Mouse (Mus musculus): ENCODE data around the gene Jph4. TPM values are rescaled to one million over a fixed set of nuclear protein-coding genes. Genes with fewer than 3 reads are reported as not detected.

The Jph4 gene
- polyA plus RNA-seq, 1 experiment from 2014 or later, result 2.6 TPM

DNA sequence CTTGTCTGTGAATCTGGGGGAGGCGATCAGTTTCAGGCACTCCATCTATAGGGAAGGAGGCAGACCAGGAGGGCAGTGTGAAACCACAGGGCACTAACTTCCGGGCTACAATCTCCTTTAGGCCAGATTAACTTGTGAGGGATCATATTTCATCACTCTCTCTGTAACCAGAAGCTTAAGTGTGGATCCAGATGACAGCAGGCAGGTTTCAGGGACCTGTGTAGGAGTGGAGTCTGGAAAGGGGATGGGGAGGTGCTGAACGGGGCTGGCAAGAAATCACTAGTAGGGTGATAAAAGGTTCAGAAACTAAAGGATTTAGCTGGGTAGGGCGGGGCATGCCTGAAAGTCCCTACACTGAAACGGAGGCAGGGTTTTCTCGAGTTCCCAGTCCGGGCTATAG lies 11.3 kb downstream of the Jph4 start:
- Histone ChIP-seq H3K4me2 (replicated peaks) (peak overlapping the region; percentile 92), H3K9ac (peak overlapping the region; percentile 72), H3K27me3 (peaks cover 14% of the 10 kb centered on the region), H3K9me3 (no peaks in the 10 kb centered on the region), H3K4me1 (peaks cover 35% of the 10 kb centered on the region), H3K27ac (peak overlapping the region; percentile 71), H3K36me3 (no peaks in the 10 kb centered on the region), H3K4me3 (peak overlapping the region; percentile 46)
- 0 out of 2 replicates have a peak, but pooled peaks have one; percentile 4 for ATAC-seq (ENCODE audit: insufficient number of reproducible peaks, insufficient read depth, low FRiP score, low TSS enrichment)
- 3% methylated on average over 7 of the region's 7 CpGs for WGBS

DNA sequence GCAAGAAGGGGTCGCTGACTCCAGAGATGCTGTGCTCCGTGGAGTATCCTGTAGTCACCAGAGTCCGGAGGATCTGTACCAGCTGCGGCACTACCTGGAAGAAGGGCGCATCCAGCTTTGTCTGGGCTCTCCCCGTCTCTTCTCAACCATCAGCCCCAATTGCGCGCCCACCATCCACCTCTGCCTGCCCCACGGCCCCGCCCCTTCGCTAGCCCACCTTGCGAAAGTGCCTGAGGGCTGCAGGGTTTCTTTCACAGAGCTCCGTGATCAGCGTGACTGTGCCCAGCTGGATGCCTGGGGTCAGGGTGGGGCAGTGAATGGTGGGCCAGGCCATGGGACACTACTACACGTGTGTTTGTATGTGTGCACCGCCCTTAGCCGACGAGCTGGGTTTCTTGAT lies 12.4 kb downstream of the Jph4 start:
- Histone ChIP-seq H3K9me3 (no peaks in the 10 kb centered on the region), H3K4me1 (peaks cover 28% of the 10 kb centered on the region), H3K4me3 (no peak overlapping the region), H3K27me3 (peaks cover 4% of the 10 kb centered on the region), H3K9ac (no peak overlapping the region), H3K27ac (no peak overlapping the region), H3K4me2 (replicated peaks) (no peak overlapping the region), H3K36me3 (no peaks in the 10 kb centered on the region)
- WGBS, result 82% methylated on average over 18 of the region's 18 CpGs
- ATAC-seq (ENCODE audit: insufficient number of reproducible peaks, insufficient read depth, low FRiP score, low TSS enrichment), result no peak

DNA sequence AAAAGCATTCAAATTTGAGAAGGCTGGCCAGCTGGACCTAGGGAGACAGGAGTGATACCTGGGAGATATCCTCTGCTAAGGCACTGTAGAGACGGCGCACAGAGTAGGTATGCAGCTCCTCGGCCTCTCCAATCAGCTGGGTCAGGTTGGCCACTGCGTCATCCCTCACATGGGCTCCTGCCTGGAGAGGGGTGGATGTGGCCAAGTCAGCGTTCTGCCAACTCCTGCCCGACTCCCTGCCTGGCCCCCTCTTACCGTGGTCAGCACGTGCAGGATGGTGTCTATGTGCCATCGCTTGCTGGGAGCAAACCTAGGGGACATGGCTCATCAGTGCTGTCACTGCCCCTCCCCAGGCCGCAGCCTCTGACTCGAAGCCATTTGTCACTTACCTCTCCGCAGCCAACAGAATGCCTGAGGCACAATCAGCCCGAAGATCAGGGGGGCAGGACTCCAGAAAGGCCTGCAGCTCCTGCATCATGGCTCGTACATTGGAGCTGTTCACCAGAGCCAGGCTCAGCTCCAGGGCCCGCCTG lies 14.4 kb downstream of the Jph4 start:
- Histone ChIP-seq H3K4me2 (replicated peaks) (no peak overlapping the region), H3K27me3 (no peaks in the 10 kb centered on the region), H3K4me1 (peaks cover 16% of the 10 kb centered on the region; the same call in 1 of the 2 replicates), H3K9ac (no peak overlapping the region), H3K36me3 (0 out of 2 replicates have a peak, but pooled peaks cover 5% of the 10 kb centered on the region), H3K4me3 (no peak overlapping the region), H3K9me3 (no peaks in the 10 kb centered on the region), H3K27ac (no peak overlapping the region)
- ATAC-seq (ENCODE audit: insufficient number of reproducible peaks, insufficient read depth, low FRiP score, low TSS enrichment), result no peak
- WGBS, result 78% methylated on average over 15 of the region's 15 CpGs

DNA sequence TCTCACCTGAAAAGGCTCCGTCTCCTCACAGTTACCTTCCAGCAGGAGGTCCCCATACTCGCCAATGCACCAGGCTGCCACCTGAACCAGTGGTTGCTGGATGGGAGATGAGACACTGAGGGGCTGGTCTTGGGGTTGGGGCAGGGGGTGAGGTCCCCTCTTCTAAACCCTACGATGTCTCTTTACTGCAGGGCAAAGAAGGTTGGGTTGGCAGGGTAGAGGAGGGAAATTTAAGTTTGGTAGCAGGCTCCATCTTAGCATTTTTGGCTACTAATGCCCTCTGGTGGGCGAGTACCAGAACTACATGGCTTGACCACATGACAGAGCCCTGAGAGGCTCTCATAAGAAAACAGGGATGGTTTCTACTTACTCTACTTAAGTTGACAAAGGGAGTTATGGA lies 15.1 kb downstream of the Jph4 start:
- no peak overlapping the region for H3K27ac ChIP-seq

DNA sequence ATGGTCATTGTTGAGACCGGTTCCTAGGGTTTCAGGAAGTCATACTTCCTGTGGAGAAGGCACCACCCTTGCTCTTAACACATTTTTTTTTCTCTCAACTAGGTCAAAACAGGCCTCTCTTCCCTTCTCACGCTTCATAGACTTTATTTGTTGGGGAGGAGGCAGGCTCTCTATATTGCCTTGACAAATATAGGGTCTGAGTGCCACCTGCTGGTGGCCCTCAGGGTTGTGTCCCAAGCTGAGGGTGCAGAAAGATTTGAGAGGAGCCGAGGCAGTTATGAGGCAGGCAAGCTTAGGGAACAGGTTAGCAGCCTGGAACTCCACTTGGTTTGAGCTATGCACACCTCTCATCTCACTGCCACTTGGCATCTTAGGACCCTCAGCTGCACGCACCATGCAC lies 18.7 kb downstream of the Jph4 start:
- ATAC-seq (ENCODE audit: insufficient number of reproducible peaks, insufficient read depth, low FRiP score, low TSS enrichment), result no peak
- no peak overlapping the region for H3K27ac ChIP-seq
- WGBS, result 56% methylated on average over 4 of the region's 4 CpGs

More for the DNA sequence above, 15.1 kb downstream of the Jph4 start:
- Histone ChIP-seq H3K36me3 (0 out of 2 replicates have a peak, but pooled peaks cover 5% of the 10 kb centered on the region), H3K9me3 (no peaks in the 10 kb centered on the region), H3K4me2 (replicated peaks) (no peak overlapping the region), H3K4me3 (no peak overlapping the region), H3K27me3 (no peaks in the 10 kb centered on the region), H3K4me1 (peaks cover 19% of the 10 kb centered on the region), H3K9ac (no peak overlapping the region)
- 56% methylated on average over 4 of the region's 4 CpGs for WGBS
- no peak for ATAC-seq (ENCODE audit: insufficient number of reproducible peaks, insufficient read depth, low FRiP score, low TSS enrichment)

DNA sequence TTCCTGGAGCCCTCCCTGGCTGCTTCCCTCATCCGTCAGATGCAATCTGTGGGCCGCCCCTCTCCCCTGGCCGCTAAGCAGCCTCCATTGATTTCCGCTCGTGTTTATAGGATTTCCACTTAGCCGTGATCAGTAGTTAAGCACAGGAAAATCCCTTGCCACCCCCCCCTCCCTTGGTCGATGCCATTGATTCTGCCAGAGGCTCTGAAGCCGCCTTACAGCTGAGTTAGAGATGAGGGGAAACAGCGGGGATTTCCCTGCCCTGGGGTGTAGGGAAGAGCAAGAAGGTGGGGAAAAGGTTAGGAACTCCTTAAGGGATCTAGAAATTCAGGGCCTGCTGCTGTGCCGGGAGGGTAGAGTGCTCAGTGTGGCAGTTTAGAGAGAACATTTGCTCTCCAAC lies 19.1 kb downstream of the Jph4 start:
- peaks cover 17% of the 10 kb centered on the region for H3K4me1 ChIP-seq
- H3K36me3 ChIP-seq, result 0 out of 2 replicates have a peak, but pooled peaks cover 5% of the 10 kb centered on the region
- H3K4me2 ChIP-seq (replicated peaks), result no peak overlapping the region
- no peaks in the 10 kb centered on the region for H3K9me3 ChIP-seq
- no peak overlapping the region for H3K9ac ChIP-seq
- no peaks in the 10 kb centered on the region for H3K27me3 ChIP-seq
- no peak overlapping the region for H3K27ac ChIP-seq
- ATAC-seq (ENCODE audit: insufficient number of reproducible peaks, insufficient read depth, low FRiP score, low TSS enrichment), result no peak
- 58% methylated on average over 10 of the region's 10 CpGs for WGBS
- no peak overlapping the region for H3K4me3 ChIP-seq

More for the DNA sequence above, 18.7 kb downstream of the Jph4 start:
- Histone ChIP-seq H3K4me2 (replicated peaks) (no peak overlapping the region), H3K9ac (no peak overlapping the region), H3K4me3 (no peak overlapping the region), H3K27me3 (no peaks in the 10 kb centered on the region), H3K36me3 (0 out of 2 replicates have a peak, but pooled peaks cover 5% of the 10 kb centered on the region), H3K4me1 (peaks cover 17% of the 10 kb centered on the region), H3K9me3 (no peaks in the 10 kb centered on the region)

DNA sequence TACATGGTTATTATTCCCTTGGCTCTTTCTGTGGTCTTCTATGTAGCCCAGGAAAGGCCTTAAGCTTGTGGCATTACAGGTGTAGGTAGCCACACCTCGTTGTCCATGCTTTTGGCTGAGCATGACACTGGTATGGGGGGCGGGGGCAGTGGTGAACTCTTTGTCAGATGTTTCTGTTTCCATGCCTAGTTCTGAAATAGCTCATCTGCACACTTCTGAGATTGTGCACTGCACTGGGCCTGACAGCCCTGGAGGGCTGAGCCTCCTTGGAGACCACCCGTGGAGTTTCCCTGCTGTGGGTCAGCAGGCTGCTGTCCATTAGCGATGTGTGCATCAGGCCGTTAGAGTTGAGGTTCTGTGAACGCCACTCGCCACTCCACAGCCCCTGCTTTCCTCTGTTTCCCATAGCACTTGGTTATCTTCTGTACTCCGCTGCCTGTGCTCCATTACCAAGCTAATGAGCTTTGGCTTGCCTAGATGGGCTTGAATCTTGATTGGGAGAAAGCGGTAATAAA lies 20.1 kb downstream of the Jph4 start:
- H3K9me3 ChIP-seq, result no peaks in the 10 kb centered on the region
- H3K27ac ChIP-seq, result no peak overlapping the region
- H3K4me1 ChIP-seq, result peaks cover 17% of the 10 kb centered on the region
- 0 out of 2 replicates have a peak overlapping the region, but pooled peaks have one; percentile 8 for H3K4me2 ChIP-seq (replicated peaks)
- 0 out of 2 replicates have a peak, but pooled peaks cover 5% of the 10 kb centered on the region for H3K36me3 ChIP-seq
- no peak for ATAC-seq (ENCODE audit: insufficient number of reproducible peaks, insufficient read depth, low FRiP score, low TSS enrichment)
- H3K4me3 ChIP-seq, result no peak overlapping the region
- no peak overlapping the region; the same call in 1 of the 2 replicates for H3K9ac ChIP-seq
- 55% methylated on average over 9 of the region's 9 CpGs for WGBS
- H3K27me3 ChIP-seq, result no peaks in the 10 kb centered on the region

DNA sequence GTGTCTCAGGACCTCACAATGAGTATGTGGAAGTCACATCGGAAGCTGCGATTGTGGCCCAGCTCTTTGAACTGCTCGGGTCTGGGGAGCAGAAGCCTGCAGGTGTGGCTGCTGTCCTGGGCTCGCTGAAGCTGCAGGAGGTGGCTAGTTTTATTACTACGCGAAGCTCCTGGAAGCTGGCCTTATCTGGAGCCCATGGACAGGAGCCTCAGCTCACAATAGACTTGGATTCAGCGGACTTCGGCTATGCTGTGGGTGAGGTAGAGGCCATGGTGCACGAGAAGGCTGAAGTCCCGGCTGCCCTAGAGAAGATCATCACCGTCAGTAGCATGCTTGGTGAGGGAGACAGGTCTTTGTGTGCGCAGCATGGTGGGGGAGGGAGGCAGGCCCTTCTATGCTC lies 21.1 kb downstream of the Jph4 start:
- Histone ChIP-seq H3K9me3 (no peaks in the 10 kb centered on the region), H3K4me2 (replicated peaks) (peak overlapping the region; percentile 66), H3K4me1 (peaks cover 24% of the 10 kb centered on the region), H3K27ac (no peak overlapping the region), H3K27me3 (no peaks in the 10 kb centered on the region), H3K9ac (peak overlapping the region; percentile 13; the same call in 1 of the 2 replicates), H3K36me3 (0 out of 2 replicates have a peak, but pooled peaks cover 5% of the 10 kb centered on the region), H3K4me3 (peak overlapping the region; percentile 58)
- ATAC-seq (ENCODE audit: insufficient number of reproducible peaks, insufficient read depth, low FRiP score, low TSS enrichment), result no peak
- 75% methylated on average over 12 of the region's 12 CpGs for WGBS

DNA sequence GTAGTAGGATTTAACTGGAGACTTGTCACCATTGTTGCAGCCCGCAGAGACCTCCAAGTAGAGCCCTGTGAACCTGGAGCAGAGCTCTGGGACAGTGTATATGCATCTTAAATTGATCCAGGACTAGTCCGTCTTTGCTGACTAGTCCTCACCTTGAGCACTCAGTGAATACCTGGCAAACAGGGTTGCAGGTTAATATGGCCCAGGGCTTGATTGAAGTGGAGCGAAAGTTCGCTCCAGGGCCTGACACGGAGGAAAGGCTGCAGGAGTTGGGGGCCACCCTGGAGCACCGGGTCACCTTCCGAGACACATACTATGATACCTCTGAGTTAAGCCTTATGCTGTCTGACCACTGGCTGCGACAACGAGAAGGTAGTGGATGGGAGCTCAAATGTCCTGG lies 21.5 kb downstream of the Jph4 start:
- Histone ChIP-seq H3K27me3 (no peaks in the 10 kb centered on the region), H3K9ac (peak overlapping the region; percentile 47), H3K27ac (peak overlapping the region; percentile 18; the same call in 1 of the 2 replicates), H3K4me1 (peaks cover 25% of the 10 kb centered on the region), H3K4me3 (peak overlapping the region; percentile 58), H3K4me2 (replicated peaks) (peak overlapping the region; percentile 66), H3K36me3 (0 out of 2 replicates have a peak, but pooled peaks cover 5% of the 10 kb centered on the region), H3K9me3 (no peaks in the 10 kb centered on the region)
- 57% methylated on average over 9 of the region's 9 CpGs for WGBS
- ATAC-seq (ENCODE audit: insufficient number of reproducible peaks, insufficient read depth, low FRiP score, low TSS enrichment), result no peak

DNA sequence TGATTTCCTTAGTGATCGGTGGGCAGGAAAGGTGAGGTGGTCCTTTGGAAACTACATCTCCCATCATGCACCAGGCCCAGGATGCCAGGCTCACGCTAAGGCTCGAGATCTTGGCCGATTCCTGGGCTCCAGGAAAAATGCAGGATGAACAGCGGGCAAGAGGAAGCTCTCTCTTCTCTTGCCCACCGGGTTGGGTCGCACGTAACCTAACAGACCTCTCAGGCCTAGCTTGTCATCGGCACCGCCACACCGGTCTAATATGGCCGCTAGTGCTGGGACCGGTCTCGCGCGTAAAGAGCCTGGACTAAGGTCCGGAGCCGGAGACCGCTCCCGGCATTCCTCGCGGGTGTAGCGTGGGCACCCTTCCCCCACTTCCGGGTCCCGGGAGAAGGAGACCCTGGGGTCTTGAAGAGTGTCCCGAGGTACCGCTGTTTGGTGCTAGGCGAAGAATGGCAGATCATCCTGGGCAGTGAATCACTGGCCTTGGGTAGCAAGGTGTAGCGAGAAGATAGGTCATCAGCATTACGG lies 22.0 kb downstream of the Jph4 start, which contains the start of gene Thtpa:
Gene Thtpa (plus strand): TSS at position 81 of the 528 bp plus-strand sequence.
- ATAC-seq (ENCODE audit: insufficient number of reproducible peaks, insufficient read depth, low FRiP score, low TSS enrichment), result 0 out of 2 replicates have a peak, but pooled peaks have one; percentile 23
- no peaks in the 10 kb centered on the region for H3K27me3 ChIP-seq
- H3K4me2 ChIP-seq (replicated peaks), result peak within 1 kb of the TSS; percentile 66
- H3K9ac ChIP-seq, result peak within 1 kb of the TSS; percentile 47
- H3K9me3 ChIP-seq, result no peaks in the 10 kb centered on the region
- WGBS, result 2% methylated on average over 30 of the region's 30 CpGs
- peak within 1 kb of the TSS; percentile 18; the same call in 1 of the 2 replicates for H3K27ac ChIP-seq
- H3K4me1 ChIP-seq, result peaks cover 25% of the 10 kb centered on the region
- H3K4me3 ChIP-seq, result peak within 1 kb of the TSS; percentile 58
- H3K36me3 ChIP-seq, result 0 out of 2 replicates have a peak, but pooled peaks cover 5% of the 10 kb centered on the region

DNA sequence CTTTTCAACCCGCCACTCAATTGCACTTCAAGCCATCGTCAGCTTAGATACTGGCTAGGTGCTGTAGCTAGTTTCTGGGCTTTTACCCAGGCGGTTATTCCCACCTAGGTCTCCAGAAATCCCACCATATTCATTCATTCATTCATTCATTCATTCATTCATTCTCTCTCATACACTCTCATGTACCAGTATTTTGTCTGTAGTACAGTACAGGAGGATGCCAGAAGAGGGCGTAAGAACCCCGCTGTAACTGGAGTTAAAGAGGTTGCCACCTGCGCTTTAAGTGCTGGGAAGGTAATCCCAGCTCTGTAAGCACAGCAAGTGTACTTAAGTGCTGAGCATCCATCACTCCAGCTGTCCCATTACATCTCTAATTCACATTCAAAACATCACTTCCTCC lies 22.8 kb downstream of the Jph4 start:
- Histone ChIP-seq H3K9ac (no peak overlapping the region), H3K4me1 (peaks cover 25% of the 10 kb centered on the region), H3K4me2 (replicated peaks) (peak overlapping the region; percentile 66; the same call in 1 of the 2 replicates), H3K9me3 (no peaks in the 10 kb centered on the region), H3K27ac (no peak overlapping the region), H3K27me3 (no peaks in the 10 kb centered on the region), H3K36me3 (0 out of 2 replicates have a peak, but pooled peaks cover 5% of the 10 kb centered on the region), H3K4me3 (no peak overlapping the region; the same call in 1 of the 2 replicates)
- whole genome bisulfite sequencing, result 41% methylated on average over 6 of the region's 6 CpGs
- no peak for ATAC-seq (ENCODE audit: insufficient number of reproducible peaks, insufficient read depth, low FRiP score, low TSS enrichment)
